Comparison of ENCODE assay signal across 29 mouse cellular contexts in the genomic region with DNA sequence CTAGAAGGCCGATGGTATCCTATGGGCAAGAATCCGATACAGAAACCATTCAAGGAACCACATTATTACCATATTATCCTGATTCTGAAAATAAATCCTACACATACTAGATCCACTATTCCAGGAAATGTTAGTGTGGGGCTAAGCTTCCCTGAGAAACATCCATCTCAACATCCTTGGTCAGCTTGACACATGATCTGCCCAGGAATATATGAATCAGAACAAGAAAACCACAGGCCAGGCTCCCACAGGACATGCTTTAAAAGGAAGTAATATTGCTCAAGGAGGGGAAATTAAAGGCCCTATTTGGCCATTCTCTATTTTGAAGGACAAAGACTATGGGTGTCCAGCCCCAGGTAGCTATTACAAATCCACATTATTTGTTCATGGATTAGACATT. TPM values are rescaled to one million over a fixed set of nuclear protein-coding genes. Genes with fewer than 3 reads are reported as not detected.
A peak's percentile ranks its signal among the peaks of the same experiment; 100 is the strongest.
DNase-seq lines count a peak whose midpoint lies in the region; ATAC-seq and TF ChIP-seq lines count a peak whose summit lies in the region.
"Had no signal": no experiment of that assay in that cellular context is flagged by ENCODE, and none has a peak within 500 bp of the region (broad histone marks: within the 10 kb centered on the region; RNA-seq: fewer than 3 reads in every experiment).

No protein-coding gene starts in this region.

- 0 out of 2 replicates have a peak overlapping the region, but pooled peaks have one; percentile 17 for H3K27ac ChIP-seq in kidney, embryonic 16.5 days (ENCODE audit: low read length)
- H3K27ac ChIP-seq in forebrain, embryonic 16.5 days (ENCODE audit: low read length): no peak overlapping the region
- H3K27ac ChIP-seq: embryonic facial prominence, embryonic 12.5 days; embryonic facial prominence, embryonic 15.5 days; forebrain, embryonic 10.5 days; forebrain, embryonic 13.5 days; heart, adult 2 months; heart, embryonic 10.5 days; heart, embryonic 13.5 days; hindbrain, embryonic 14.5 days; hindbrain, postnatal 0 days had no signal

- H3K9me3 ChIP-seq in kidney, embryonic 16.5 days (ENCODE audit: low read length): no peaks in the 10 kb centered on the region
- no peaks in the 10 kb centered on the region for H3K9me3 ChIP-seq in forebrain, embryonic 16.5 days (ENCODE audit: control insufficient read depth, low read length)
- H3K9me3 ChIP-seq: embryonic facial prominence, embryonic 12.5 days; embryonic facial prominence, embryonic 15.5 days; forebrain, embryonic 10.5 days; forebrain, embryonic 13.5 days; heart, embryonic 10.5 days; heart, embryonic 13.5 days had no signal

- no peak for TF ChIP-seq CTCF in Patski (IDR thresholded peaks at IDR 0.05)

- no peak overlapping the region for H3K4me2 ChIP-seq in kidney, embryonic 16.5 days (replicated peaks; ENCODE audit: low read depth, low read length)
- H3K4me2 ChIP-seq in myocyte (ENCODE audit: low read depth): peak overlapping the region; percentile 42
- H3K4me2 ChIP-seq in forebrain, embryonic 16.5 days (ENCODE audit: low read length): no peak overlapping the region
- H3K4me2 ChIP-seq: embryonic facial prominence, embryonic 12.5 days; embryonic facial prominence, embryonic 15.5 days; forebrain, embryonic 13.5 days; heart, embryonic 13.5 days; hindbrain, embryonic 14.5 days had no signal

- H3K27me3 ChIP-seq in kidney, embryonic 16.5 days (ENCODE audit: insufficient read depth, low read length): no peaks in the 10 kb centered on the region
- H3K27me3 ChIP-seq in Patski (no peaks in the 10 kb centered on the region), myocyte (ENCODE audit: control insufficient read depth, insufficient read depth, insufficient read length) (no peaks in the 10 kb centered on the region)
- no peaks in the 10 kb centered on the region for H3K27me3 ChIP-seq in forebrain, embryonic 16.5 days (replicated peaks; ENCODE audit: control insufficient read depth, insufficient read depth, low read length)
- H3K27me3 ChIP-seq: embryonic facial prominence, embryonic 12.5 days; embryonic facial prominence, embryonic 15.5 days; forebrain, embryonic 13.5 days; heart, embryonic 13.5 days had no signal

- no peak for ATAC-seq in kidney, embryonic 16.5 days (ENCODE audit: low FRiP score, low TSS enrichment)
- ATAC-seq in Patski: peak; percentile 28
- ATAC-seq in forebrain, embryonic 16.5 days: no peak
- ATAC-seq: forebrain, embryonic 13.5 days; forebrain, postnatal 0 days; hindbrain, postnatal 0 days; inflammation-experienced regulatory T-cells, adult 6 months; intestine, embryonic 16.5 days had no signal

- no peaks in the 10 kb centered on the region for H3K36me3 ChIP-seq in kidney, embryonic 16.5 days (ENCODE audit: insufficient read depth, low read length)
- H3K36me3 ChIP-seq in myocyte (ENCODE audit: control insufficient read depth, insufficient read depth): no peaks in the 10 kb centered on the region
- no peaks in the 10 kb centered on the region for H3K36me3 ChIP-seq in forebrain, embryonic 16.5 days (ENCODE audit: control insufficient read depth, insufficient read depth)
- H3K36me3 ChIP-seq: embryonic facial prominence, embryonic 12.5 days; embryonic facial prominence, embryonic 15.5 days; forebrain, embryonic 10.5 days; heart, embryonic 10.5 days; heart, embryonic 13.5 days had no signal

- no peak overlapping the region for H3K4me3 ChIP-seq in kidney, embryonic 16.5 days (ENCODE audit: low read length)
- no peak overlapping the region for H3K4me3 ChIP-seq in myocyte
- H3K4me3 ChIP-seq in forebrain, embryonic 16.5 days (replicated peaks; ENCODE audit: low read length): no peak overlapping the region
- H3K4me3 ChIP-seq: embryonic facial prominence, embryonic 12.5 days; embryonic facial prominence, embryonic 15.5 days; erythroblast, embryonic 14.5 days; forebrain, embryonic 10.5 days; forebrain, embryonic 13.5 days; heart, adult 2 months; heart, embryonic 10.5 days; heart, embryonic 13.5 days had no signal

- DNase-seq in kidney, postnatal 36 days: no peak
- DNase-seq in 416B (ENCODE audit: low read depth) (peak; percentile 14), Patski (ENCODE audit: low read depth, low spot score) (no peak)
- no peak for DNase-seq in lung, adult 18-20 months
- no peak for DNase-seq in cerebellum, adult 11 months
- DNase-seq: adrenal gland, adult 8-10 months; adrenal gland, postnatal 25 days; cerebellum, adult 2 months; cerebellum, adult 9-11 months; cerebellum, postnatal 25 days; forebrain, postnatal 0 days; gastrocnemius, postnatal 25 days; heart, adult 2 months; heart, postnatal 14 days; heart, postnatal 4 days had no signal

- H3K4me1 ChIP-seq in kidney, embryonic 16.5 days (ENCODE audit: insufficient read depth, low read length): peaks cover 22% of the 10 kb centered on the region
- H3K4me1 ChIP-seq in forebrain, embryonic 16.5 days (replicated peaks; ENCODE audit: control insufficient read depth, insufficient read depth, low read length): no peaks in the 10 kb centered on the region
- H3K4me1 ChIP-seq: forebrain, embryonic 10.5 days; heart, embryonic 10.5 days had no signal

- no peak overlapping the region for H3ac ChIP-seq in myocyte (ENCODE audit: control insufficient read depth, insufficient read length)

- CTCF ChIA-PET in Patski (lab: Charles Lee): interaction anchor here (1.1 to 3.0 kb wide), 4 partner anchors 12 to 82 kb away, joined by 3 to 14 read pairs (median 6); no protein-coding TSS in a partner anchor

- H3K79me2 ChIP-seq in myocyte (ENCODE audit: control insufficient read depth, insufficient read depth): no peaks in the 10 kb centered on the region

- WGBS in kidney, embryonic 16.5 days: 87% methylated on average over 2 of the region's 2 CpGs
- 99% methylated on average over 2 of the region's 2 CpGs for WGBS in forebrain, embryonic 16.5 days

- POLR2A ChIA-PET in Patski (lab: Charles Lee): interaction anchor here (2.3 kb wide), 1 partner anchor 24 kb away, joined by 6 read pairs; no protein-coding TSS in a partner anchor

- H3K9ac ChIP-seq in kidney, embryonic 16.5 days (replicated peaks; ENCODE audit: low read length): no peak overlapping the region
- no peak overlapping the region for H3K9ac ChIP-seq in forebrain, embryonic 16.5 days (replicated peaks; ENCODE audit: low read depth, low read length)
- H3K9ac ChIP-seq: embryonic facial prominence, embryonic 12.5 days; embryonic facial prominence, embryonic 15.5 days; forebrain, embryonic 13.5 days; forebrain, postnatal 0 days; heart, embryonic 13.5 days; hindbrain, embryonic 14.5 days had no signal

- in situ Hi-C loops in Patski (cut with MboI; ENCODE audit: low pct_unique_long_range_greater_than_20kb): loop anchor here (5.0 kb wide), 1 partner anchor 33 kb away; no protein-coding TSS in a partner anchor

- no peak for TF ChIP-seq POLR2A in myocyte (IDR thresholded peaks at IDR 0.05; ENCODE audit: insufficient read length, low read depth)

TF ChIP-seq in myocyte, 11 proteins besides CTCF, POLR2A, EP300 and RAD21:
- TF ChIP-seq TCF3 (IDR thresholded peaks at IDR 0.05; ENCODE audit: insufficient read length, low read depth) (no peak), CEBPB (IDR thresholded peaks at IDR 0.05; ENCODE audit: insufficient read depth, poor library complexity, severe bottlenecking) (peak; percentile 47; the same call in 1 of the 2 replicates)

RNA-seq across cellular contexts. Expression of a gene that starts 6.6 kb away (rescaled TPM):
- polyA plus RNA-seq in kidney, embryonic 16.5 days (2015; fragmentation: Nextera tagmentation; extraction: Ambion mirVana): 24.2 and 28.6 TPM in 2 replicates
- 16.4 TPM for polyA plus RNA-seq in Patski (2021)
- 4.9 TPM for polyA plus RNA-seq in myocyte (2012; fragmentation: generic; extraction: Trizol)
- polyA plus RNA-seq in forebrain, embryonic 16.5 days (2015; fragmentation: Nextera tagmentation; extraction: Ambion mirVana): 10.6 and 13.6 TPM in 2 replicates
- polyA plus RNA-seq: erythroblast, embryonic 14.5 days; inflammation-experienced regulatory T-cells, adult 6 months had no signal
